Mouse (Mus musculus): Measurements from ENCODE around the gene Dmrt1. TPM values are rescaled to one million over a fixed set of nuclear protein-coding genes. Genes with fewer than 3 reads are reported as not detected.

The Dmrt1 gene
- total and polyA plus RNA-seq, 3 experiments: 0.30 to 0.50 TPM; not detected in 1

DNA sequence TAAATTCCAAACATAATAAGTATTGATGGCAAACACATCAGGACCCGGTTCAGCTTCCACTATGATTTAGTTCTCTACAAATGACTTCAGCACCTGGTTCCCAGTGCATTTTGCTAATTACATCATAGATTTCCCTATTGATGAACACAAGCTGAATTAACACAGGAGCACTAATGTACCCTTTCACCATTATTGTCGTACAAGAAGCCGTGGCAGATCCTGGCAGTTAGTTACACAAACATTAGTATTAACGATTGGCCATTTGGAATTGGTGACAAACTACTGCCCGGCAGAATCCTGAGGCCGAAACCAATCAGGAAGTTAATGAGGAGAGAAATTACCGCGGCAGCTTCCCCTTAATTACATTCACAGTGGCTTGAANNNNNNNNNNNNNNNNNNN is 96.5 kb downstream of the Dmrt1 start:
- no peaks in the 10 kb centered on the region for H3K4me1 ChIP-seq (ENCODE audit: control insufficient read depth in 1 of 2, insufficient read depth in 2 of 2)
- no peak overlapping the region for H3K4me3 ChIP-seq (replicated peaks in 1 of 3; ENCODE audit: low read depth in 2 of 3, low read length in 2 of 3, poor library complexity in 1 of 3)
- in situ Hi-C loops (cut with MboI; ENCODE audit: low pct_ligation_motif_present, low pct_unique_long_range_greater_than_20kb, low sequenced_read_pairs): no loop called here
- DNase-seq (ENCODE audit: extremely low read depth): no peak
- no peaks in the 10 kb centered on the region for H3K36me3 ChIP-seq (replicated peaks in 1 of 2; ENCODE audit: control insufficient read depth in 1 of 2, insufficient read depth in 1 of 2, low read length in 1 of 2)
- dilution Hi-C loops (cut with MboI; ENCODE audit: extremely low pct_ligation_motif_present, extremely low pct_unique_long_range_greater_than_20kb, low sequenced_read_pairs): no loop called here
- H3K9me3 ChIP-seq (replicated peaks; ENCODE audit: low read length): no peaks in the 10 kb centered on the region
- no peak overlapping the region for H3K27ac ChIP-seq (ENCODE audit: insufficient read depth, low read depth)
- H3K27me3 ChIP-seq (replicated peaks): no peaks in the 10 kb centered on the region
- H3K9ac ChIP-seq (ENCODE audit: insufficient read depth, low read depth): no peak overlapping the region
- H3K79me2 ChIP-seq (replicated peaks; ENCODE audit: control insufficient read depth, extremely low read depth, insufficient read depth, poor library complexity, severe bottlenecking): no peaks in the 10 kb centered on the region
- H3K4me2 ChIP-seq (ENCODE audit: insufficient read depth, low read depth, poor library complexity, severe bottlenecking): no peak overlapping the region
- TF ChIP-seq CTCF (conservative IDR thresholded peaks at IDR 0.05 in 1 of 2, IDR thresholded peaks at IDR 0.05 in 1 of 2; ENCODE audit: low read depth in 2 of 2, low read length in 2 of 2): no peak

DNA sequence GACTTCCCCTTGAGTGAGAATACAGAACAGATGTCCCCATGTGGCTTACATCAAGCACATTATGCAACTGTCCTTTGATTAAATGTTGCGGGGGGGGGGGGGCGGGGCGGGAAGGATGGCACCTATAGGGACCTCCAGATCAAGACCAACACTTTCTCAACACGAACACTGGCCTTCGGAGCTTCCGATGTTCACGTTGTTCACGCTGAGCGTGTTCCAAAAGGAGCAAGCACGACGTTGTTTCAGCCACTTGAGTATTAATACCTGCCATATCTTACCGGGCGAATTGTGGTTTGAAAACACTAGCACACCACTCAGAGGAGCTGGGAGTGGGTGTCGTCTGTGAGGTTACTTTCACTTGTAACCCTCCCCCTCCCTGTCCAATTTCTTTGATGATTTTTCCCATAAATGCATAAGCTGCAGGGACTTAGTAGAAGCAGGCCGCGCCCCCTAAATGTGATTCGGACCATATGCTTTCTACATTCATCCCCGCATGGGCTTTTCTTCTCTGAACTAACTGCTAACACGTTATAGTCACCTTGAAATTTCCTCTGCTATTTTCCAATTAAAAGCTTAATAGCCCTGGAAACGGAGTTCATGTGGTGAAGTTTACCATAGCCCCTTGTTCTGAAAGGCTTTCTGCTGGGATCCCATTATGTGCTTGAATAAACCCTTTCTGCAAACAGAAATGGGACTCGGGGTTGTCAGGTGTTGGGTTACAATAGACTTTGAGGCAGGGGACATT is 102.2 kb downstream of the Dmrt1 start:
- Histone ChIP-seq H3K4me3 (replicated peaks in 1 of 3; ENCODE audit: low read depth in 2 of 3, low read length in 2 of 3, poor library complexity in 1 of 3) (no peak overlapping the region), H3K36me3 (replicated peaks in 1 of 2; ENCODE audit: control insufficient read depth in 1 of 2, insufficient read depth in 1 of 2, low read length in 1 of 2) (no peaks in the 10 kb centered on the region), H3K4me1 (ENCODE audit: control insufficient read depth in 1 of 2, insufficient read depth in 2 of 2) (no peaks in the 10 kb centered on the region), H3K9me3 (replicated peaks; ENCODE audit: low read length) (peaks cover 4% of the 10 kb centered on the region), H3K4me2 (ENCODE audit: insufficient read depth, low read depth, poor library complexity, severe bottlenecking) (no peak overlapping the region), H3K27me3 (replicated peaks) (no peaks in the 10 kb centered on the region), H3K9ac (ENCODE audit: insufficient read depth, low read depth) (no peak overlapping the region), H3K27ac (ENCODE audit: insufficient read depth, low read depth) (no peak overlapping the region), H3K79me2 (replicated peaks; ENCODE audit: control insufficient read depth, extremely low read depth, insufficient read depth, poor library complexity, severe bottlenecking) (no peaks in the 10 kb centered on the region)
- dilution Hi-C loops (cut with MboI; ENCODE audit: extremely low pct_ligation_motif_present, extremely low pct_unique_long_range_greater_than_20kb, low sequenced_read_pairs) (no loop called here), in situ Hi-C loops (cut with MboI; ENCODE audit: low pct_ligation_motif_present, low pct_unique_long_range_greater_than_20kb, low sequenced_read_pairs) (no loop called here)
- DNase-seq (ENCODE audit: extremely low read depth): no peak
- no peak for TF ChIP-seq MAX (IDR thresholded peaks at IDR 0.05; ENCODE audit: low read length)
- no peak for TF ChIP-seq BHLHE40 (IDR thresholded peaks at IDR 0.05; ENCODE audit: low read depth, low read length)
- no peak for TF ChIP-seq ZC3H11A (IDR thresholded peaks at IDR 0.05; ENCODE audit: low read depth, low read length)
- TF ChIP-seq CHD2 (IDR thresholded peaks at IDR 0.05; ENCODE audit: low read length): no peak
- TF ChIP-seq MAFK (IDR thresholded peaks at IDR 0.05; ENCODE audit: insufficient replicate concordance, low read length): no peak
- TF ChIP-seq ZKSCAN1 (IDR thresholded peaks at IDR 0.05; ENCODE audit: borderline replicate concordance, low read depth, low read length): no peak
- no peak for TF ChIP-seq RAD21 (IDR thresholded peaks at IDR 0.05; ENCODE audit: low read depth, low read length)
- TF ChIP-seq ELF1 (IDR thresholded peaks at IDR 0.05; ENCODE audit: low read depth, low read length): no peak
- no peak for TF ChIP-seq ZMIZ1 (IDR thresholded peaks at IDR 0.05; ENCODE audit: low read depth, low read length)
- TF ChIP-seq E2F4 (IDR thresholded peaks at IDR 0.05; ENCODE audit: insufficient replicate concordance, low read depth, low read length): no peak
- TF ChIP-seq TCF12 (IDR thresholded peaks at IDR 0.05; ENCODE audit: low read depth, low read length): no peak
- TF ChIP-seq SIN3A (IDR thresholded peaks at IDR 0.05; ENCODE audit: low read length): no peak
- TF ChIP-seq UBTF (IDR thresholded peaks at IDR 0.05; ENCODE audit: low read depth, low read length): no peak
- no peak for TF ChIP-seq CHD1 (IDR thresholded peaks at IDR 0.05; ENCODE audit: low read depth, low read length)
- TF ChIP-seq USF2 (conservative IDR thresholded peaks at IDR 0.05; ENCODE audit: low read depth, low read length): no peak
- no peak for TF ChIP-seq MYC (IDR thresholded peaks at IDR 0.05; ENCODE audit: low read depth, low read length)
- TF ChIP-seq SMC3 (IDR thresholded peaks at IDR 0.05; ENCODE audit: low read depth, low read length): no peak
- no peak for TF ChIP-seq KAT2A (IDR thresholded peaks at IDR 0.05; ENCODE audit: insufficient replicate concordance, low read length)
